Mouse (Mus musculus) MEL-GATA-1-ER (cell line): Measurements from ENCODE around the gene Clasp1.

ENCODE experiments used
- DNase-seq: peaks from one replicate; pipeline ENCODE4 v3.0.0-alpha.2; 2012; ENCODE audit warnings: low read depth; ENCODE audit errors: extremely low read depth

Clasp1 gene

GRCm38 (mm10) chr1:118388757-118389453 lies at the start of gene Clasp1:
TSS of gene Clasp1 (plus strand) at chr1:118389058.
- DNase-seq: peak; percentile 94

- no peak for DNase-seq
Measured at GRCm38 (mm10) chr1:118343649-118344435, 45.0 kb upstream of the Clasp1 start.

- DNase-seq: no peak
Measured at GRCm38 (mm10) chr1:118349922-118350321, 38.9 kb upstream of the Clasp1 start.

- DNase-seq: no peak
Measured at GRCm38 (mm10) chr1:118359071-118359761, 29.6 kb upstream of the Clasp1 start.

- DNase-seq: peak; percentile 23
Measured at GRCm38 (mm10) chr1:118367970-118368369, 20.9 kb upstream of the Clasp1 start.

GRCm38 (mm10) chr1:118368721-118369461 lies 20.0 kb upstream of the Clasp1 start:
- no peak for DNase-seq

GRCm38 (mm10) chr1:118377784-118378183 lies 11.1 kb upstream of the Clasp1 start:
- no peak for DNase-seq

GRCm38 (mm10) chr1:118380105-118380786 lies 8.6 kb upstream of the Clasp1 start:
- DNase-seq: no peak

GRCm38 (mm10) chr1:118388127-118388756 lies 616 bp upstream of the Clasp1 start:
- peak; percentile 61 for DNase-seq

GRCm38 (mm10) chr1:118389454-118390265 lies 802 bp downstream of the Clasp1 start:
- peak; percentile 39 for DNase-seq

- no peak for DNase-seq
Measured at GRCm38 (mm10) chr1:118390266-118390660, 1.4 kb downstream of the Clasp1 start.

- no peak for DNase-seq
Measured at GRCm38 (mm10) chr1:118390871-118391387, 2.1 kb downstream of the Clasp1 start.

GRCm38 (mm10) chr1:118392246-118392645 lies 3.4 kb downstream of the Clasp1 start:
- DNase-seq: no peak

- no peak for DNase-seq
Measured at GRCm38 (mm10) chr1:118393916-118394315, 5.1 kb downstream of the Clasp1 start.

GRCm38 (mm10) chr1:118397866-118398265 lies 9.0 kb downstream of the Clasp1 start:
- DNase-seq: no peak

- no peak for DNase-seq
Measured at GRCm38 (mm10) chr1:118398567-118398966, 9.7 kb downstream of the Clasp1 start.

- DNase-seq: no peak
Measured at GRCm38 (mm10) chr1:118399625-118400310, 10.9 kb downstream of the Clasp1 start.

GRCm38 (mm10) chr1:118401991-118402390 lies 13.1 kb downstream of the Clasp1 start:
- no peak for DNase-seq

- DNase-seq: no peak
Measured at GRCm38 (mm10) chr1:118402556-118402955, 13.7 kb downstream of the Clasp1 start.
